Mouse (Mus musculus) spleen, adult 18-20 months (tissue): Measurements from ENCODE around the gene Atp13a1.

ENCODE experiments used
- DNase-seq, 2 experiments: peaks; one replicate each; pipeline ENCODE4 v3.0.0; 2022; ENCODE audit warnings: mixed read lengths in 2 of 2

Gene Atp13a1

DNA sequence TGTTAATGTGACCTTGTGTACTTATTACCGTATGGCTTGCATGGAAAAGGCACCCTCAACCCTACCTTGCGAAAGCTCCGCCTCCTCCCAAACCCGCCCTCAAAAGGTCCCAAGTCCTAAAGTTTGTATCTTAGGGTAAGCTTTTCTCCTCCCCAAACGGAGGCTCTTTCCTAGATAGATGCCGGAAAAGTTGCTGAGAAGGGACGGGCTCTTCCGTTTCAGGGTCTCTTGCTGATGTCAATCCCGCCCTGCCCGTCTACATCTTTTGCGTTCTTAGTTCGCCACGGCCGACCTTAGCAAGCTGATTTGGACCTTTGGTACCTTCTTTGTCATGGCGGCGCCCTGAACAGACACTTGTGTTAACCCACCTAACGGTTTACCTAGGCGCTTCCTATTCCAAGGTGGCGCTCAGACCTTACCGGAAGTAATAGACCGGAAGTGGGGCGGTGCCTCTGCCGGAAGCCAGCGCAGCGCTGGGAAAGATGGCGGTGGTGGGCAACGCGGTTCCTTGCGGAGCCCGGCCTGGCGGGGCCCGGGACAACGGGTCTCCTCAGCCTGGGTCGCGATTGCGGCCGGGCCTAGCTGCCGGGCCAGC lies at the start of gene Atp13a1, which contains the start of gene Zfp866:
Gene Atp13a1 (plus strand): TSS at position 391 of the 595 bp plus-strand sequence.
Gene Zfp866 (minus strand): TSS at position 406 of the 595 bp plus-strand sequence.
- DNase-seq = peak; percentile 79 to 86

- DNase-seq = no peak
Measured at GRCm38 (mm10) chr8:69741231-69741630, 49.7 kb upstream of the Atp13a1 start.

GRCm38 (mm10) chr8:69749544-69750454 lies 41.2 kb upstream of the Atp13a1 start, which contains the start of gene Zfp963:
Gene Zfp963, minus strand, starts transcription at chr8:69749970.
- peak; percentile 95 to 98 for DNase-seq

DNA sequence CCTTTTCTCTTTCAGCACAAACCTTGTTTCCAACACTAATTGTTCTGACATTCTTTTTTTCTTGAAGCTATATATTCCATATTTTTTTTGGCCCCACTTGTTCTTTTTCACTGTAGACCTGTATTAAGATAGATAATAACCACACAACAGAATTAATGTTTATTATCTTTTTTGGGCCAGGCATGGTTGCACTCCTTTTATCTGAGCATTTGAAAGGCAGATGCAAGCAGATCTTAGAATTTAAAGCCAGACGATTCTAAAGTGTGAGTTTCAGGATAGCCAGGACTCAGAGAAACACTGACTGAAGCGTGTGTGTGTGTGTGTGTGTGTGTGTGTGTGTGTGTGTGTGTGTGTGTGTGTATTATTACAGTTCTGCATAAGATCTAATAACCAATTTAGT lies 38.5 kb upstream of the Atp13a1 start:
- no peak for DNase-seq

DNA sequence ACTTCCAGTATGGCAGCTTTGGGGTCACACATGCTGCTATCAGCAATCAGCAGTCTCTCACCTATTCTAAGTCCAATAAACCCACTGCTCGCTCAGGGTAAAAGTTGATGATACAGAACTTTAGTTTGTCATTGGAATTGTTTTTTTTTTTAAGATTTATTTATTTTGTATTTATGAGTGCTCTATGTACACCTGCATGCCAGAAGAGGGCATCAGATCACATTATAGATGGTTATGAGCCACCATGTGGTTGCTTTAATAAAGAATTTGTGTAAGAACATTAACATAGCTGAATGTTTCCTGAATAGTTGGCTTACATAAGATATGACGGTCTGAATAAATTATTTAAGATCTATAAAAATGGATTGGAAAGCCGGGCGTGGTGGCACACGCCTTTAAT lies 32.6 kb upstream of the Atp13a1 start:
- DNase-seq = no peak

GRCm38 (mm10) chr8:69761814-69762445 lies 29.0 kb upstream of the Atp13a1 start:
- DNase-seq = no peak

DNA sequence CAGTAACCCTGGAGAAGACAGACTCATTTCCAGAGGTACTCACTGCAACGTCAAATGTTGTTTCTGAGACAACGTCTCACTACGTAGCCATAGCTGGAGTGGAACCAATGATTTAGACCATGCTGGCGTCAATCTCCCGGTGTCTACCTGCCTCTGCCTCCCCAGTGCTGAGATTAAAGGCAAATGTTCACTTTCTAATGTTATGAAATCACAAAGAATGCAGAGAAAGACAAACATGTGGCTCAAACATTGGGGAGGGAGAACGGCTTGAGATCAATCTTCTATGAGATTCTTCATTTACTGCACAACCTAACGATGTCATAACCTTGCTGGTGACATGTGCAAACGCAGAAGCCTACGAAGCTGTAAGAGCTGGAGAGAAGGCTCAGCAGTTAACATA lies 19.7 kb upstream of the Atp13a1 start:
- DNase-seq = no peak

- no peak for DNase-seq
Measured at GRCm38 (mm10) chr8:69772106-69772505, 18.9 kb upstream of the Atp13a1 start.

DNA sequence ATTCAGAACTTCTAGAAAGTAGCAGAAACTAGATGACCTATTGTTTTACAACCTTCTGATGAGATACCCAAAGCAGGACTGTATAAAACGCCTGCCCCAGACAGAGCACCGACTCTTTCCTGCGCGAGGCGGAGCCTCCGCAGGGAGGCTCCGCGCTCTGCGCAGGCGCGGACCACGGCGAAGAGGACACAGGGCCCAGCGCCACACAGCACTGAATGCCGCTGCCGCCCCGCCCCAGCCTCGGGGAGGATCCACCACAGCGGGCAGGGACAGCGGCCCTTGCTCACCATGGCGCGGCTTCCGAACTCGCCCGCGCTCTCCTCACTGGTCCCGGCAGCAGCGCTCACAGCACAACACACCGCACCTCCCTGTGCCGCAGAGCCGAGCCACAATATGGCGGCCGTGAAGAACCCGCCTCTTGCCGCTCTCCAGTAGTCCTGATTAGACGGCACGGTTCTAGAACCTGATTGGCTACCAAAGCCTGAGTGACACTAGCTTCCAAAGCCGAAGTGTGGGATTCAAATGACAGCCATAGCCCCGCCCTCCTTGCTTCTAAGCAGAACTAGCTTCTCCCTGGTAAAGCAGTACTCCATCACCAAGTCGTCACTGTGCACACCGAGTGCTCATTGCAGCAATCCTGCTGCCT lies 16.3 kb upstream of the Atp13a1 start, which contains the start of gene Gm20422:
Gene Gm20422 (minus strand): TSS at position 384 of the 646 bp plus-strand sequence.
- peak; percentile 79 to 80 for DNase-seq

GRCm38 (mm10) chr8:69775149-69775534 lies 15.8 kb upstream of the Atp13a1 start:
- DNase-seq = no peak

DNA sequence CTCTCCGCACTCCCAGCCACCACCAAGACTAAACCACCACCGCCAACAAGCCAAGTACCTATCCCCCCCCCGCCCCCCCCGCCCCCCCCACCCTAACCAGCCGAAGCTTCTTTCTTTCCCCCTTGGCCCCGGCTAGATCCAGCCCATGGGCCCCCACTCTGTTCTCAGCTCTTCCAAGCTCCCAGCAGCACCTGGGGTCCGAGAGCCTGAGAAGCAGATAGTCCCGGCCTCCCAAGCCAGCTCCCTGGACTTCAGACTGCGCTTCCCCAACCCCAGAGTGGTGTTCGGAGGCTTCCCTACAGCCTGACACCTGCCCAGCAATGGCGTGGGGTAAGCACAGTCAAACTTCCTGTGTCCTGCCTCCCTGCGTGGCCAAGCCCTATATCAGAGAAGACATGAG lies 13.9 kb upstream of the Atp13a1 start:
- no peak for DNase-seq

- DNase-seq = no peak
Measured at GRCm38 (mm10) chr8:69789105-69789504, 1.9 kb upstream of the Atp13a1 start.

DNA sequence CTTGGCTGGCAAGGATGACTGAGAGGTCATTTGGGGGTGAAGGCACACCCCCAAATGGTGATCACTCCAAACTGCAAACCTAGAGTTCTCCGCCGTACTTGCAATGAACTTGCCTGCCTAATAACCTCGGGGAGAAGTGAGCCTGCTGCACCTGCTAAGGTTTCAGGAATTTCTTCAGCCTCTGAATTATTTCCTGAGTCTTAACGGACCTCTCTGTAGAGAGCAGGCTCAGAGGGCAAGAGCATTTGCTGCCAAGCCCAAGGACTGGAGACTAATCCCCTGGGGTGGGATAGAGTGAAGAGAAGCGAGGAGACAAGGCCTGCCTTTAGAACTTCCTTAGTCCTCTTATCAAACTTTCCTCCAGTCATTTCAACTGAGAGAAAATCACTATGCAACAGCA lies 1.2 kb upstream of the Atp13a1 start:
- DNase-seq = peak in 1 of 2 experiments; percentile 1

DNA sequence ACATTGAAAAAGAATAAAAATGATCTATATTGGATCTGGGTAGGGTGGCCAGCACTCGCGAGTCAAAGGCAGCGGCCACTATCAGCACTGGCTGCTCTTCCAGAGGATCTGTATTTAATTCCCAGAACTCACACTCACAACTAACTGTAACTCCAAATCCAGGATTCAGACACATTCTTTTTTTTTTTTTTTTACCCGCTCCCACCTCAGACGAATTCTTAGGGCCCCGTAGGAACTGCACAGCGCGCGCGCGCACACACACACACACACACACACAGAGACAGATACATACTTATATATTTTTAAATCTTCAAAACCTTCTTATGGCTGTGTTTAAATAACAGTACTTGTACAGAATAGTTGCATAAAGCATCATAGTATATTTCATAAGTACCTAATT lies 599 bp upstream of the Atp13a1 start:
- DNase-seq = peak in 1 of 2 experiments; percentile 3

DNA sequence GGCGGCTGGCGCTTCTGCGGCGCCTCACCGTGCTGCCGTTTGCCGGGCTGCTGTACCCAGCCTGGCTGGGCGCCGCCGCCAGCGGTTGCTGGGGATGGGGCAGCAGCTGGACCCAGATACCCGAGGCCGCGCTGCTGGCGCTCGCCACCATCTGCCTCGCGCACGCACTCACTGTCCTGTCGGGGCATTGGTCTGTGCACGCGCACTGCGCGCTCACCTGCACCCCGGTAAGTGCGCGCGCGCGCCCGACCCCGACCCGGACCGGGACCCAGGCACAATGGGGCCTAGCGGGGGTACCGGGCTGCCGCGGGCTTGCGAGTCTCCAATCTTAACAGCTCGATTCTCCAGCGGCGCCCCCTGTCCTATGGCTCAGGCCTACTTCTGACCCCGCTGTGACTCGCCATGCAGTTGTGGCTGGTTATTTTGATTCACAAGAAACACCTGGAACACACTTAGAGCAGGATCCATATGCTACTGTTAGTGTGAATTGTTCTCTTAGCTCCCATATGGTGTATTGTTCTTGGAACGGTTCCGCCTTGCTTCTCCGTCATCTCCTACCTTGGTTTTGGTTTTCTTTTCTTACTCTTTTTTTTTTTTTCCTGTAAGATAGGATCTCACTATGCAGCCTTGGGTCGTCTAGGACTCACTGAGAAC lies 579 bp downstream of the Atp13a1 start:
- DNase-seq = no peak

GRCm38 (mm10) chr8:69793666-69794065 lies 2.7 kb downstream of the Atp13a1 start:
- no peak for DNase-seq

GRCm38 (mm10) chr8:69794096-69794495 lies 3.1 kb downstream of the Atp13a1 start:
- DNase-seq = no peak

DNA sequence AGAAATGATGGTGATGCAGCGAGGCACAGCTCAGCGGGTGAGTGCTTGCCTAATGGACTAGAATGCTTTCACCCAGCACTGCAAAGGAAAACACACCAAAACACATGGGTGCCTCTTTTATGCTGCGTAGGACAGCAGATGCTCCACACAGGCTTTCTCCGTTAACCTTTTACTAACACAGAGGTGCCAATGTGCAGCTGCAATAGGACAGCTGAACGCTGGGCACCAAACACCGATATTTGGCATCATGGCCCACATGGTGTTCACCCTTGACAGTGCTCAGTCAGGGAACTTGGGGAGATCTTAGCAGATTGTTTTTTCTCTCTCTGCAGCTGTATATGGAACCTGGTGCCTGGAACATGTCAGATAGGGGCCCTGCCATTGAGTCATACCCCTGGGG lies 3.9 kb downstream of the Atp13a1 start:
- DNase-seq = no peak

DNA sequence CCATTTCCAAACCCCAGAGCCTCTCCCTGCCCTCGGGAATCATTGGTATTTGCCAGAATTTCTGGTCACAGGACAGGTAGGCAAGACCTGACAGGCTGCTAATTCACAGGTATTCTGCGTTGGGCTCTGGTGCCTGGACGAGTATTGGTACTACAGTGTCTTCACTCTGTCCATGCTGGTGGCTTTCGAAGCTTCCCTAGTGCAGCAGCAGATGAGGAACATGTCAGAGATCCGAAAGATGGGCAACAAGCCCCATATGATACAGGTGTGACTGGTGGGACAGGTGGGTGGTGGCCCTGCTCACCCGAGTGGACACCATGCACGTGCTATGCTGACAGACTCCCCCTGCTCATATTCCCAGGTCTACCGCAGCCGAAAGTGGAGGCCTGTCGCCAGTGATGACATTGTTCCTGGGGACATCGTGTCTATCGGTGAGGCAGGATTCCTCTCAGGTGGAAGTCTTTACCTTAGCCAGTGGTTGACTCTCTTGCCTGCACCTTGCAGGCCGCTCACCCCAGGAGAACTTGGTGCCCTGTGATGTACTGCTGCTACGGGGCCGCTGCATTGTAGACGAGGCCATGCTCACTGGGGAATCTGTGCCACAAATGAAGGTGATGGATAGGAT lies 5.9 kb downstream of the Atp13a1 start:
- no peak for DNase-seq

- DNase-seq = no peak
Measured at GRCm38 (mm10) chr8:69797661-69798060, 6.7 kb downstream of the Atp13a1 start.

DNA sequence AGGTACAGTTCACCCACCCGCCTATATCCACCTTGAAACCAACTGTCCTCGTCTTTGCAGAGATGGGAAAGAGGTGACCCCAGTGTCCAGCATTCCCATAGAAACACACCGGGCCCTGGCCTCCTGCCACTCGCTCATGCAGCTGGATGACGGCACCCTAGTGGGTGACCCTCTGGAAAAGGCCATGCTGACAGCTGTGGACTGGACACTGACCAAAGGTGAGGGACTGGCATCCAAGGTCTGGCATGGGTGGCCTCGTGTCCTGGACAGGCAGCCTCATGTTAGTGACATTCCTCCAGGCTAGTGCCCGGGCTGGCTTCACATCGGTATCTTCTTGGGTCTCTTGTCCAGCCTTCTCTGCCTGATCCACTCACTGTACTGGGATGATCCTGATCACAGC lies 8.3 kb downstream of the Atp13a1 start:
- DNase-seq = peak in 1 of 2 experiments; percentile 1

DNA sequence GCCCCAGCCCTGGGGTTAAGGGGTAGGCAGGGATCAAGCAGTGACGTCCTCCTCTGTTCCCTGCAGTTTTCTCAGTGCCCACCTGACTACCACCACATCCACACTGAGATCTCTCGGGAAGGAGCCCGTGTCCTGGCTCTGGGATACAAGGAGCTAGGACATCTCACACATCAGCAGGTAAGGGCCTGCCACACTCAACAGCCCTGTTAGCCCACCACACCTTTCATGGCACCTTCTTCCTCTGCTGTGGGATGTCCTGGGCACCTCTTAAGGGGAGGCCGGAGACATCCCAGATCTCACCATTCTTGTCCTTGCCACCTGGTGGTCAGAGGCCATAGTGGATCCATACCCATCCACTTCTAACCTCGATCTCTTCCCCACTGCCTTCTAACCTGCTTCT lies 9.0 kb downstream of the Atp13a1 start:
- peak in 1 of 2 experiments; percentile 1 for DNase-seq
